Mouse (Mus musculus): ENCODE results near the gene Hmox1.

DNA sequence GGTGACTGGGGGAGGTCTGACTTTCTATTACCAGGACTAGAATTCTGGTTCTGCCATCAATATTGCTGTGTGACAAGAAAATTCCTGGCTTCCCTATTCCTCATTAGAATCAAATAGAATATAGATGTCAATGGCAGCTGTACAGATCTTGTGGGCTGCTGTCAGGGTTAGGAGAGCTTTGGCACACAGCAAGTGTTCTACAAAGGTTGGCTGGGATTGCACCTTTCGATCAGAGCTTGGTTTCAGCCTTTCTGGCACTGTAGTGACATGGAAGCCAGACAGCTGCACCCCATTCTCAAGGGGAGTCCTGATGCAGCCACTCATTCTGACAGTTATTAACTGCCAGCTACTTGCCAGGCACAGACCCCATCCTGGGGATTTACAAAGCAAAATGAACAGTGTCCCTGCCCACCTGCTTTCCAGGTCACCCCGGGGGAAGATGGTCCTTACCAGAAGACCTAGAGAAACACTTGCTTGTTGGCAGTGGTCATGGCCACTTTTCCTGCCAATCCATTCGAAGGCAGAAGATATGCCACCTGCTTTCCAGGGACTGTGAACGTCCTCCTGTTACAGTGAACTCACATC lies 2.5 kb upstream of the Hmox1 start:
- TF ChIP-seq CTCF (IDR thresholded peaks at IDR 0.05; ENCODE audit: borderline replicate concordance, insufficient read depth, low read length) (no peak), POLR2A (IDR thresholded peaks at IDR 0.05; ENCODE audit: low read depth, low read length) (no peak)
